Mouse (Mus musculus): ENCODE measurements around the gene Gm13889. TPM values are rescaled to one million over a fixed set of nuclear protein-coding genes. Genes with fewer than 3 reads are reported as not detected.

The Gm13889 gene
- total and polyA plus RNA-seq, 3 experiments, result 0.07 TPM; not detected in 2

DNA sequence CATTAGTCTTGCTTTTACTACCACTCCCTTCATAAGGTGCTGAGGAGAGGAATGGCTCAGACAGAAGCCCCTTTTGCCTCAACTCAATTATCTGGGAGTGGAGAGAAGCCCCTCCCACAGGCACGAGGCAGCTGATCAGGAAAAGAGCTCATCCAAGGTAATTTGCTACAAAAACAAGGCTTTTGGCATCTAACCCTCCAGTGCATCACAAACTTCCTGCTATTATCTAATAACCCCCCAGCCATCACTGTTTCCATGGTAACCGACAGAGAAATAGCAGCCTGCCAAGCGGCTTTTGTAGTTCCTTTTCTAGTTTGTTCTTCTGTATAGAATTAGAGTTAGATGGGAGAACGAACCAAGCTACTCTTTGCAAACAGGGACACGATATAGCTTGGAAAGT, 35.3 kb upstream of the Gm13889 start:
- no peak for DNase-seq (ENCODE audit: low spot score)

DNA sequence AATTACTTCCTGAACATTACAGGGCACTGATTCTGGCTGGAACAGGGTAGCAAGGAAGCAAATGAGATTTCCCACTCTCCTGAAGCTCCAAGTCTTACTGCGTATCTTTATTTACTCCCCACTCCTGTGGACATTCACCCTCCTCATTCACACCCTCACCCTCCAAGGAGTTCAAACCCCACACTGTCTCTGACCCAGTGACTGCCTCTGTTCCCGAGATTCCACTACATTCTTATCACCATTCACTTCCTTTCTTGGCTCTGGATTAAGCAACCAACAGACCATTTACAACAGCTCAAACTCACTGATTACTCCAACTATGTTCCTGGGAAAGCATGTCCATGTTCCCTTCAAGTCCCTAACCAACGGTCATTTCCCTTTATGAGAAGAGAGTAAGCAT, 34.3 kb upstream of the Gm13889 start:
- ATAC-seq (ENCODE audit: extremely low read depth, insufficient number of reproducible peaks, low FRiP score, poor library complexity, severe bottlenecking), result no peak
- no peaks in the 10 kb centered on the region for H3K27me3 ChIP-seq (ENCODE audit: insufficient read depth, low read length)
- no peak for TF ChIP-seq GATA2 (IDR thresholded peaks at IDR 0.05; ENCODE audit: borderline replicate concordance, low read depth, low read length)
- TF ChIP-seq POLR2AphosphoS5 (IDR thresholded peaks at IDR 0.05; ENCODE audit: insufficient replicate concordance, low read depth, low read length), result no peak
- no peak for TF ChIP-seq GATA1 (IDR thresholded peaks at IDR 0.05; ENCODE audit: borderline replicate concordance, low read length)
- TF ChIP-seq TAL1 (conservative IDR thresholded peaks at IDR 0.05; ENCODE audit: low read depth, low read length), result no peak
- TF ChIP-seq CTCF (IDR thresholded peaks at IDR 0.05; ENCODE audit: low read depth, low read length), result no peak
- DNase-seq (ENCODE audit: low spot score), result no peak
- H3K9me3 ChIP-seq (replicated peaks), result no peaks in the 10 kb centered on the region
- peaks cover 10% of the 10 kb centered on the region for H3K4me1 ChIP-seq (ENCODE audit: insufficient read depth, low read depth, low read length)
- H3K4me3 ChIP-seq (ENCODE audit: low read depth, low read length), result no peak overlapping the region
- peaks cover 95% of the 10 kb centered on the region for H3K36me3 ChIP-seq (replicated peaks)

More for the DNA sequence above, 35.3 kb upstream of the Gm13889 start:
- peaks cover 10% of the 10 kb centered on the region for H3K4me1 ChIP-seq (ENCODE audit: insufficient read depth, low read depth, low read length)
- H3K36me3 ChIP-seq (replicated peaks), result peaks cover 93% of the 10 kb centered on the region
- TF ChIP-seq CTCF (IDR thresholded peaks at IDR 0.05; ENCODE audit: low read depth, low read length) (no peak), GATA1 (IDR thresholded peaks at IDR 0.05; ENCODE audit: borderline replicate concordance, low read length) (no peak), GATA2 (IDR thresholded peaks at IDR 0.05; ENCODE audit: borderline replicate concordance, low read depth, low read length) (no peak), TAL1 (conservative IDR thresholded peaks at IDR 0.05; ENCODE audit: low read depth, low read length) (no peak)
- H3K4me3 ChIP-seq (ENCODE audit: low read depth, low read length), result no peak overlapping the region
- ATAC-seq (ENCODE audit: extremely low read depth, insufficient number of reproducible peaks, low FRiP score, poor library complexity, severe bottlenecking), result no peak
- no peaks in the 10 kb centered on the region for H3K27me3 ChIP-seq (ENCODE audit: insufficient read depth, low read length)
- no peaks in the 10 kb centered on the region for H3K9me3 ChIP-seq (replicated peaks)

DNA sequence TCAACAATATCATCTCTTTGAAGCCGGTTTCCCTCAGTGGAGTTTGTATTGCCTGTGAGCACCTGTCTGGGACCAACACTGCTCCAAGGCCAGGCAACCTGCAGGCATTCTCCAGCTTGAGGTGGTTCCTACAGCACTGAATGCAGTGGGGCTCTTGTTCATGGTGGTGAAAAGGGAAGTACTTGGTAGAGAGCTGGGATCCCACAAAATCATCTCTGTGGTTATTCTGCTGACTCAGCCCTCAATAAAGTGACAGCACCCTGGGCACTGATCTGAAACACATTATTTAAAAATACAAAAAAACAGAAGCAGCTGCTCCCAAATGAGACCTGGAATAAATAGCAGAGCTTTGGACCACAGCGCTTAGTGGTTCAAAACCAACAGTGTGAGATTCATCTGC, 31.4 kb upstream of the Gm13889 start:
- Histone ChIP-seq H3K27me3 (ENCODE audit: insufficient read depth, low read length) (no peaks in the 10 kb centered on the region), H3K4me1 (ENCODE audit: insufficient read depth, low read depth, low read length) (peaks cover 10% of the 10 kb centered on the region), H3K9me3 (replicated peaks) (no peaks in the 10 kb centered on the region), H3K36me3 (replicated peaks) (peaks cover 93% of the 10 kb centered on the region), H3K4me3 (ENCODE audit: low read depth, low read length) (no peak overlapping the region)
- no peak; the same call in 1 of the 2 replicates for ATAC-seq (ENCODE audit: extremely low read depth, insufficient number of reproducible peaks, low FRiP score, poor library complexity, severe bottlenecking)
- peak; percentile 12 for DNase-seq (ENCODE audit: low spot score)
- TF ChIP-seq GATA1 (IDR thresholded peaks at IDR 0.05; ENCODE audit: borderline replicate concordance, low read length), result no peak
- TF ChIP-seq POLR2AphosphoS5 (IDR thresholded peaks at IDR 0.05; ENCODE audit: insufficient replicate concordance, low read depth, low read length), result no peak
- no peak for TF ChIP-seq TAL1 (conservative IDR thresholded peaks at IDR 0.05; ENCODE audit: low read depth, low read length)
- no peak for TF ChIP-seq CTCF (IDR thresholded peaks at IDR 0.05; ENCODE audit: low read depth, low read length)

DNA sequence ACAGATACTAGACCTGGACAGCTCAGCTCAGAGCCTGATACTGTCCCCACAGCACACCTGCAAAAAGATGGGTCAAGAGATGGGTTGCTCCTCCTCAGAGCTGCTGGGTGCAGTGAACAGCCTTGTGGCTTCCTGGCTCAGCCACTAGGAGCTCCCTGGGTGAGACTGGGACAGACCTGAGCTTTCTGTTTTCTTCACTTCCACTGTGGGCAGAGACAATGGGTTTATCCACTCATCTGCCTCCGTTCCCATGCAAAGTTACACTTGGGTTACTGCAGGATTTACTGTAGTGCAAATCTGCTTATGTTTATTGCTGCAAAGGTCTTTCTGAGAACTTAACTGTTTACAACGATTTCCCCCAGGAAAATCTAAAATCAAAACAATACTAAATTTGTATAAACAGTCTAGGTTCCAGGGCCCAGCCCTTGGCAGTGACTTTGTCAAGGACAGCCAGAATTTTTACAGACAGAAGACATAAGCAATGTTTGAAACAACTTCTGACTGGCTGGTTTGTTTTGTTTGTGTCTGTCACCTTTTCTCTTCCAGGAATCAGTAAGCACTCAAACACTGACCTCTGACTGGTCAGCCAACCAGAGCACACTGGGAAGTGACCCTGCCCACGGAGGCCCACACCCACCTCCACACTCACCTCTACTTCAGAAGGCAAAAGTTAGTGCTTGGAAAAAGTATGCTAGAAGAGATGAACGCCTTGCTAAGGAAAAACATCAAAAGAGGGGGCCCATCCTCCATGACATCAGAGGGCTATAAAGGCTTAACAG, 25.6 kb upstream of the Gm13889 start:
- no peaks in the 10 kb centered on the region for H3K27me3 ChIP-seq (ENCODE audit: insufficient read depth, low read length)
- no peaks in the 10 kb centered on the region for H3K9me3 ChIP-seq (replicated peaks)
- TF ChIP-seq POLR2AphosphoS5 (IDR thresholded peaks at IDR 0.05; ENCODE audit: insufficient replicate concordance, low read depth, low read length) (no peak), GATA2 (IDR thresholded peaks at IDR 0.05; ENCODE audit: borderline replicate concordance, low read depth, low read length) (no peak), TAL1 (conservative IDR thresholded peaks at IDR 0.05; ENCODE audit: low read depth, low read length) (no peak), CTCF (IDR thresholded peaks at IDR 0.05; ENCODE audit: low read depth, low read length) (no peak)
- ATAC-seq (ENCODE audit: extremely low read depth, insufficient number of reproducible peaks, low FRiP score, poor library complexity, severe bottlenecking), result no peak
- H3K36me3 ChIP-seq (replicated peaks), result peaks cover 84% of the 10 kb centered on the region
- no peak for DNase-seq (ENCODE audit: low spot score)
- H3K4me1 ChIP-seq (ENCODE audit: insufficient read depth, low read depth, low read length), result no peaks in the 10 kb centered on the region
- H3K4me3 ChIP-seq (ENCODE audit: low read depth, low read length), result no peak overlapping the region

DNA sequence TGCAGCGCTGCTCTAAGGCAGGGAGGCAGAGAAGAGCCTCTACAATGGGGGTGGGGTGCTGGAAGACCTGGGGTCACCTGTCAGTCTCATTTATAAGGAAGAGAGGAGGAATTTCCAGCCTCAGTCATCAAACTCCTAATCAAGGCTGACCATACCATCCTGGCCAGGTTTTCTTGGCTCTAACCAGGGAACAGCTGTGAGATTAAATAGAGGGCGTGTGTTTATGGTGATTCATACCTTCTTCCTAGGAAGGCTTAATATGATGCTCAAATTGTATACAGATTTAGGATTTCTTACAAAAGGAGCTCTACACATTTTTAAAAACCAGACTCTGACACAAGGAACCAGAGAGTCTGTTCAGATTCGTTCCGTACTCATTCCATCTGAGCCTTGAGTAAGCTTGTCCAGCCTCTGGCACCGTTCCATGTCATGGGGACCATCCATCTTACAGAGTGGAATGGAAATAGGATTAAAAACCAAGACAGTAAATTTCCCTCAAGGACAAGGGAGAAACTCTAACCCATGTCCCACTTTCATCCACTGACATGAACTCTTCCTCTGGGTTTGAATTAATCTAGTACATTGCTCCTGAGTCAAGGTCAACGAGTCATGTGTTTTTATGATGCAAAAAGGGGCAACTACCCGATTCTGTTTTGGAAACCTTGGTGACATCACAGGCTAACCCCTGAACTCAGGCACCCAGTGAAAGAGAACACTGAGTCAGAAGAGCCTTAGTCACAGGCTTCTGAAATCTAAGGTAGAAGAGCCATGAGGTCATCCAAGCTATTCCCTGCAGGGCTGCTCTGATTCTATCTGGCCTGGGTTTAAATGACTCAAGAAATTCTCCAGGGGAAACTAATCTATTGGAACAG, 22.5 kb upstream of the Gm13889 start:
- H3K4me3 ChIP-seq (ENCODE audit: low read depth, low read length), result no peak overlapping the region
- H3K4me1 ChIP-seq (ENCODE audit: insufficient read depth, low read depth, low read length), result no peaks in the 10 kb centered on the region
- ATAC-seq (ENCODE audit: extremely low read depth, insufficient number of reproducible peaks, low FRiP score, poor library complexity, severe bottlenecking) (no peak), DNase-seq (ENCODE audit: low spot score) (no peak)
- H3K36me3 ChIP-seq (replicated peaks), result peaks cover 59% of the 10 kb centered on the region
- TF ChIP-seq CTCF (IDR thresholded peaks at IDR 0.05; ENCODE audit: low read depth, low read length), result no peak
- H3K27me3 ChIP-seq (ENCODE audit: insufficient read depth, low read length), result no peaks in the 10 kb centered on the region
- no peaks in the 10 kb centered on the region for H3K9me3 ChIP-seq (replicated peaks)

DNA sequence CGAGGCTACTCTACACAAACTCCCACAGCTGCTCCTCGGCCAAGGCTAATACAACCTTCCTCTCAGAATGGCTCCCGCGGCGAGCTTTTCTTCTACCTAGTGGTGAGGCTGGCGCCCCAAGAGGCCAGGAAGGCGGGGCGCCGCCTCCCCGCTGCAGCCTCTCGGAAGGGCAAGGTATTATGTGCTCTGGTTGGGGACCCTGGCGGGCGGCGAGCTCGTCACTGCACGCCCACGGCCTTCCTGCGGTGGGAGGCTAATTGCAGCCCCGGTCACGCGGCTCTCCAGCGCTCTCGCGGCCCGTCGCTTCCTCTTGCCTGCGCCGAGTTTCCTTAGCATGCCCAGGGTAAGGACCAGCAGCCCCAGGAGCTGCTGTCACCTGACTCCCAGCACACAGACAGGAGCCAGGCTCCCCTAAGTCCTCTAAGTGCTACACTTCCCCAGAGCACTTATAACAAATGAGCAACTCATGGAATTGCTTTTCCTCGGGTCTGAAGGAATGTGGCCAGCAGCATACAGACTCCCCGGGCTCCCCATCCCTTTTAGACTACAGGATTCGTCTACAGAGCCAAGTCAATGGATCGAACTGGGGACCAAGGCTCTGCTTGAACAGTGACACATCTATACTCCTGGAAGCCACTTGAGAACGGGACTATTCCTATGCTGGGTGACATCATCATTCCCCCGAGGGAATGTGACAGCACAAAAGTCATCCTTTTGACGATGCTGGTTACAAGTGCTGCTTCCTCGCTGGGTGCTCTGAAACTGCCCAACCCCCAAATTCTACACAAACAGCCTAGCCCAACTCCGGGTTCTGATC, 19.6 kb upstream of the Gm13889 start:
- peaks cover 6% of the 10 kb centered on the region for H3K27me3 ChIP-seq (ENCODE audit: insufficient read depth, low read length)
- no peaks in the 10 kb centered on the region for H3K4me1 ChIP-seq (ENCODE audit: insufficient read depth, low read depth, low read length)
- no peak for TF ChIP-seq GATA2 (IDR thresholded peaks at IDR 0.05; ENCODE audit: borderline replicate concordance, low read depth, low read length)
- no peak for TF ChIP-seq GATA1 (IDR thresholded peaks at IDR 0.05; ENCODE audit: borderline replicate concordance, low read length)
- no peak for TF ChIP-seq CTCF (IDR thresholded peaks at IDR 0.05; ENCODE audit: low read depth, low read length)
- TF ChIP-seq POLR2AphosphoS5 (IDR thresholded peaks at IDR 0.05; ENCODE audit: insufficient replicate concordance, low read depth, low read length), result no peak
- TF ChIP-seq TAL1 (conservative IDR thresholded peaks at IDR 0.05; ENCODE audit: low read depth, low read length), result no peak
- peaks cover 32% of the 10 kb centered on the region for H3K36me3 ChIP-seq (replicated peaks)
- H3K9me3 ChIP-seq (replicated peaks), result no peaks in the 10 kb centered on the region
- no peak overlapping the region for H3K4me3 ChIP-seq (ENCODE audit: low read depth, low read length)
- ATAC-seq (ENCODE audit: extremely low read depth, insufficient number of reproducible peaks, low FRiP score, poor library complexity, severe bottlenecking), result no peak
- DNase-seq (ENCODE audit: low spot score), result no peak

Data from G1E (cell line).